Mouse (Mus musculus): ENCODE measurements around the gene Enpp7.

Enpp7 gene

DNA sequence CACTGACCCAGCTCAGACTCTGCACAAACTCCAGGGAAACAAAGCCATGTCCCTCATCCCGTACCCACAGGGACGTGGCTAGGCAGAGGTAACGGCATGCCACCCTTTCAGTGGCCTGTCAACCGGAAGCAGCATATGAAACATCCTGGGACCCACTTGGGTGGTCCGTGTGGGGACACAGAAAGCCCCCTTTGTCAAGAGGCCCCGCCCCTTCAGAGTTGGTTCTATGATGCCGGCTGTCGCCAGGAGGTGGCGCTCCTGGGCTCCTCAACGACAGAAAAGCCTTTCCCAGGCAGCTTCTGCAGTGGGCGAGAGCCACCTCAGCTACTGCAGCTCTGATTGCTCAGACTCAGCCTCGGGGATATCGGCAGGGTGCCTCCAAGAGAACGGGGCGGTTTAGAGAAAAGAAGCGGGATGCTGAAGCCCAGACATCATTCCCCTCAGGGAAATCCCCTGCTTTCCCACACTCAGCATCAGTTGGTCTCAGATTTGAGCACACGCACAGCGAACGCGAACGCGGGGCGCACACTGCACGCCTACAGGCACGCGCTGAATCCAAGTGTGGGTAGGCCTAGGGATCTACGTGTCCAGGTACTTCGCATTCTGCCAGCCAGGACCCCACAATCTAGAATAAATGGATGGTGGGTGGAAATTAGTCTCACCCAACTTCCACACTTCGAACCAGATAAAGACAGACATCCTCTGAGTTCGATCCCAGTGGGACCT, 10.7 kb downstream of the Enpp7 start:
- DNase-seq: peak; percentile 86

DNA sequence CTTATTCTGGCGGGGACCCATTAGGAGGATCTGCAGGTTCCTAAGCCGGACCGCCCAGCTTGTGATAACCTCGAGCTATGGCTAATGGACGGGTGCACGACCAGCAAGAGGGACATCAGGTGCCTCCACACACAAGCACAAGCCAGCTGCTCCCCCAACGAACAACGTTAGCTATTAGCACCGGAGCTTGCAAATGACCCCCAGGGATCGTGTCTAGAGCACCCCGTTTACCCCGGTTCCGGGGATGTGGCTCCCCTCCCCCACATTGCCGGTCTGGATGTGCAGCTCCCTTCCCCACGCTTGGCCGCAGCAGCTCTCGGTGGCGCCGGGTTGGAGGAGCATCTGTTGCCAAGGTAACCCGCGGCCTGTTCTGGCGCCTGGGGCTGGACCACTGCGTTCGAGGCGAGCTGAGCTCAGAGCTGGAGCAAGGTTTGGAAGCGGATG, 11.4 kb downstream of the Enpp7 start:
- DNase-seq: no peak

DNA sequence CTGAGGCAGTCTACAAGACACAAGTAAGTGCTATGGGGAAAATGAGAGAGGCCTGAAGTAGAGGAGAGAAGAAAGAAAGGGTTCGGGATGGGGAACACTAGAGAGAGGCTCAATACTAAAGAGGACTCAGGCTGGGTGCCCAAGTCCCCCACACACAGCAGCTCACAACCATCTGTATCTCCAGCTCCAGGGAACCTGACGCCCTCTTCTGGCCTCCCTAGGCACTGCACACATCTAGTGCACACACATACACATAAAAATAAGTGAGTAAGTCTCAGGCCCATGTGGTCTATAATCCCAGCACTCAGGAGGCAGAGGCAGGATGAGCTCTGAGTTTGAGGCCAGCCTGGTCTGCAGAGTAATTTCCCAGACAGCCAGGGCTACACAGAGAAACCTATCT, 12.9 kb downstream of the Enpp7 start:
- no peak for DNase-seq

DNA sequence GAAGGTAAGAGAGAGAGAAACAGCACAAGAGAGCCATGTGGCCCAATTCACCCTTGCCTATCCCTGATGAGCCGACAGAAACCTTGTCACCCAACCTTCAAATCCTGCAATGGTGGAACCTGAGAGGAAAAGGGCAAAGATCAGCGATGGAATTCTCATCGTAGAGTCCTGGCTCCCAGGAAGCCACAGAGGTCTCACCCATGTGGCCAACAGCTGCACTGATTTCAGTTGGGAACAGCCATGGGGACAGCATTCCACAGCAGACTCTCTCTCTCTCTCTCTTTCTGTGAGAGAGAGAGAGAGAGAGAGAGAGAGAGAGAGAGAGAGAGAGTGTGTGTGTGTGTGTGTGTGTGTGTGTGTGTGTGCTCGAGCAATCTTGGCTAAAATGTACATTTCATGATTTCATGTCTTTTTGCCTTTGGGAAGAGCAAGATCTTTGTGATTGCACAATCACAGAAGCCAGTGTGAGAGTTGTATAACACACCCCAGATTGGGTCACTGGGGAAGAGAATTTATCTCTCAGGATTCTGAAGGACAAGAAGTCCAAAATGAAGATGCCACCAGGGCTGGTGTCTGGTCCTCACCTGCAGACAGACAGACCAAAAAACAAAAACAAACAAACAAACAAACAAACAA, 13.6 kb downstream of the Enpp7 start:
- no peak for DNase-seq

DNA sequence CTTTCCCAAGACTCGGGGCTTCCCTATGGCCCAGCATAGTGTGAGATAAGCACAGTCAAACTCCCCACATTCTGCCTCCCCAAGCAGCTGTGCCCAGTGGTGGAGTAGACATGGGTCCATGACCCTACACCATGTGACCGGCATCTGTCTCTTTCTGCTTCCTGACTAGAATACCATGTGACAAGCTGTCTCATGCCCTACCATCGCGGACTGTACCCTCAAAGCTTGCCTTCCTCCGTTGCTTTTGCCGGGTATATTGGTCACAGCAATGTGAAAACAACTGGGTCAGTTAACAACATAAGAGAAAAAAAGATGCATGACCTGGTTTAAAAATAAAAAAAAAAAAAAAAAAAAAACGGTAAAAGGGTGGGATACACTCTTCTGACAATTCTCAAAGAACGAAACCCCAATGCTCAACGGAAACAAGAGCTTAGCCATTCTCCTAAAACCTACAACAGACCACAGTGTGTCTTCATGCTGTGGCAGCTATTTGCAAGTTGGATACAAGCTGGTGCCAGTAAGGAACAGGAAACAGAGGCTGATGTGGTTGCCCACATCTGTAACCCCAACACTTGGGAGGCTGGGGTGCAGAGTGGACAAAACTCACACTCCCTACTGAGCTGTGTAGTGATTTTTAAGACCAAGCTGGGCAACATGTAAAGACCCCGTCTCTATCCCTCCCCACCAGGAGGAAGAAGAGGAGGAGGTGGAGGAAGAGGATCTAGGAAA, 17.7 kb downstream of the Enpp7 start:
- DNase-seq: no peak

DNA sequence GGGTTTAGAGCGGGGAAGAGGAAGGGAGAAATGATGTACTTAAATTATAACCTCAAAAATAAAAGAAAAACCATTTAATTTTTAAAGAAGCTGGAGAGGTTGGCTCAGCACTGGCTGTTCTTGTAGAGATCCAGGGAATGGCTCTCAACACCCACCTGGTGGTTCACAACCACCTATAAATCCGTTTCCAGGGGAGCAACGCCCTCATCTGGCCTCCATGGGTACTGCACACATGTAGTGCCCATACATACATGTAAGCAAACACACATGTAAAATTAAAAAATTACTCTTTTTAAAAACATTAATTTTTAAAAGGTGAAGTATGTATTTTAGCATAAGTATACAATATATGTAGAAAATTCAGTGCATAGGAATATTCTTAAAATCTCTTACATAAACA, 18.5 kb downstream of the Enpp7 start:
- no peak for DNase-seq

DNA sequence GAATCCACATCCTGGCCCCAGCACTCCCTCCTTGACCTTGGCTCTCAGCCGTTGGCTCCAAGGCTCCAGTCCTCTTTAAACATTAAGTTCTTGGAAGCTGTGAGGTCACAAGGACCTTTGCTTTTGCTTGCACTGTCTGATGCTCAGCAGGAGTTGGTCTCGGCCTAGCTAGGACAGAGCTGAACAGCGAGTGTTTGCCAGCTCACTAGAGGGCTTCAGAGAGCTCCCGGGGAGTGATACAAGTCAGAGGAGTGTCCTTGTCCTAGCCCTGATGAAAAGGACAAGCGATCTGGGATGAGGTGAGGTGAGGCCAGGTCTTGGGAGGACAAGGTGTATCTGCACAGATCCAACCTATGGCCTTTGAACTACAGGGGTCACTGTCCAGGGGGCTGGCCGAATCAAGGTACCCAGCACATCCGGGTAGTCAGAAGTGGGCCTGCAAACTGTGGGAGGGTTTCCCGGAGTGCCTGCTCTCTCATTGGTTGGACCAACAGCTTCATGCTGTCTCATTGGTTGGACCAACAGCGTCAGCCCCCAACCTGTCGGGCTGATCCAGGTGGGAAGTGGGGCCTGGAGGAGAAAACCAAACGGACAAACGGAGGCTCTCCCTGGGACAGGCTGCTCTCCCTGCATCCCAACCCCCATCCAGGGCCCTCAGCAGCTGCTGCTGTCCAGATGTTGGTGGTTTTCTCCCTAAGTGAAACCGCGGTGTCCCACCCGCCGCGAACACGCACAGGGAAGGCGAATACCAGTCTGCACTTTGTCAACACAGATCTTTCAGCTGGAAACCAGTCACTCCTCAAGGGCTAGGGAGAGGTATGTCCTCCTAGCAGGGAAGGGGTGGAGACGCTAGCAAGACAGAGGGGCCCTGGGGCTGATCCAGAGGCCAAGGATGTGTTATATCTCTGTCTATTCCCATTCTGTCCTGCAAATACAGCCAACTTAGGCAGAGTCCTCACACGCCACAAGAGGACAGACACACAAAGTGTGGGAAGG, 19.8 kb downstream of the Enpp7 start:
- DNase-seq: peak; percentile 52

DNA sequence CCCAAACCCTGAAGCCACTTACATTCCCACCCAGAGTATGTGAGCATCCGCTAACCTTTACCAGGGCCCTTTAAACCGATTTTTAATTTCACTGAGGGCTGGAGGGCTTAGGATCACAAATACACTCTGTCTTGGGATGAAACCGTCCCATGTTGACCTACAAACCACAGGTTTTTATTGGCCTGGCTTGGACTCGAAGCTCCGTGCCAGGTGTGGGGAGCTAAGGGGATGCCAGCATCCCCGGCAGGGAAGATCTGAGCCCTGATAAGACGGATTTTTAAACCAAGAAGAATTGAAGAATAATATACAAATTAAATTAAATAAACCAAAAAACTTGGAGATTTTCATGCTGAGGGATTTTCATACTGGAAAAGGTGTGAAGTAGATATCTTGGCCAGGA, 26.5 kb downstream of the Enpp7 start:
- DNase-seq: no peak

DNA sequence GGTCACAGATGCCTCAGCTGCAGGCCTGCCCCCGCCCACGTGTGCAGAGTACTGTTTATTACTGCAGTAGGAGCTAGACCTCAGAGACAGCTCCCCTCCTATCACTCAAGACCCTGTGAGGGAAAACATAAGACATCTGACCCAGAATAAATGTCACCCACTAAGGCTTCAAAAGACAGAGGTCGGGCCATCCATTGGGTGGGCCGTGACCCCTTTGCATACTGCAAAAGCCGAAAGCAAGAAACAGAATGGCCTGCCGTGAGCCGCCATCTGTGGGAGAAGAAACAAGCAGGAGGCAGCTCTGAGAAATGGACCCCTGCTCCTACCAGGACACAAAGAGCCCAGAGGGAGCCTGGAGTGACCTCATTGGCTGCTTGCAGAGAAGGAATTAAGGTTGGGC, 29.5 kb downstream of the Enpp7 start:
- no peak for DNase-seq

DNA sequence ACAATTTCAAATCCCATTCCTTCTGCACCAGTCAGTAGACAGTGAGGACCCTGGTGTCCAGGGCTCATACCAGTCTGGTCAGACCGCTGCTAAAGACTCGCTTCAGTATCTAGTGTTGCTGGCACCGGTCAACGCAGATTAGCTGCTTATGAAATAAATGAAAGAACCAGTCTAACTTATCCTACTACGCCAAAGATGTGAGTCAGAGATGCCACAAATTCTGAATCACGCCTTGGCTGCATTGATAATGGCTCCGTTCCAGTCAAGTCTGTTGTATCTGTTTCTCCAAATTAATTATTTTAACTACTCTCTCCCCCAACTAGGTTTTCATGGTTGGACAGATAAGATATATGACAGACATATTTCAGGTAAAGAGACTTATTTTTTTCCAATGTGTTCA, 33.2 kb downstream of the Enpp7 start:
- DNase-seq: no peak

DNA sequence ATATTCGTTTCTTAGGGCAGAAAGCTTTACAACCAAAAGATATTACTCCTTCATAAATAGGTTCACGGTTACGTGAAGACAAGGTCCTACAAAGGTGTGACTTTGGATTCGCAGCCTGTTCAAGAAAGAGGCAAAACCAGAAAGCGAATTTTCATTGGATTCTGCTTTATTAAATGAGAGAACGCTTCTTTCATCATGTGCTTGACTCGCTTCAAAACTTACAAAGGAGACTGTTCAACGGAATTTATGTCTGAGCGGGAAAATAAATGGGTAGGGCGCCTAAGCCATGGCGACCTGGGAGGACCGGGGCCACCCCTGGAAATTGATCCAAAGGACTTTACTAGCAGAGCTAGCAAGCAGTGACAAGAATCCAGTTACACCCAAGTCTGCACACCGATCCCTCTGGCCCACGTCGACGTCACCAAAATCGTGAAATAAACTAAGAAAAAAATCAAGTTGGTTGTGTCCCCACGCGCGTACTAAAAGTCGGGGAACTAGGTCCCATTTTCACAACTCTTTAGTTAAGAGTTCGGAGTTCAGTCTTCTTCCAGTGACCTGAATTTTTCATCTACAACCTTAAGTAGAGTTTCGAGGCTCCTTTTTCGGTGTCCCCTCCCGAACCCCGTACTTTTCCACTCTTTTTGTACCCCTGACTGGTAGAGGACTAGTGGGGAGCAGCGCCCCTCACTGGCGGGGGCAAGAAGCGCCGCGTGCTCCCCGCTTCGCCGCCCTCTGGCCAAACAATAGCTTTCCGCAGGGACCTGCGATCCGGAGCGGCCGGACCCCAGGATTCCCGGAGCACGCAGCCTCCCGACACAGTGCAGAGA, 34.3 kb downstream of the Enpp7 start:
- no peak for DNase-seq

DNA sequence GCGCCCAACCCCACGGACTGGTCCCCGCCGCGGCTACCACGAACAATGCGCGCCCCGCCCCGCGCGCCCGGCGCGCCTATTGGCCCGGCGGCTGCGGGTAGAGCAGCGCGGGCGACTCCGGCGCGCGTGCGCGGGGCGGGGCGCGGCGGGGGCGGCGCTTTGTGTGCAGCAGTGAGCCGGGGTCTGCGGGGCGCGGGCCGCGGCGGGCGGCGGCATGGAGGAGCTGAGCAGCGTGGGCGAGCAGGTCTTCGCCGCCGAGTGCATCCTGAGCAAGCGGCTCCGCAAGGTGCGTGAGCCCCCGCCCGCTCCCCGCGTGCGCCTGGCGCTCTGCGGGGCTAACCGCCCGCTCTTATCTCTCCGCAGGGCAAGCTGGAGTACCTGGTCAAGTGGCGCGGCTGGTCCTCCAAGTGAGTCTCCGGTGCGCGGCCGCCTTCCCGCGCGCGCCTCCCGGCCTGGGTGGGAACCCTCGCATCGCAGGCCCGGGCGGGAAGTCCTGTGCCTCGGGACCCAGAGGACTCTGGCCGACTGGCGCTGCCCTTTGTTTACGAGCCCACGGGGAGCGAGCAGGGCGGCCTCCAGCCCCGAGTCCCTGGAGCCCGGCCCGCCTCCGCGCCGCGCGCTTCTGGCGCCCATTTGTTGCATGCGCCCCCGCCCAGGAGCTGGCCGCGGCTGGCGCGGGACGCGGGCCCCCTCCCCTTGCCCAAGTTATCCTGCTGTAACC, 35.1 kb downstream of the Enpp7 start, which contains the start of gene Cbx2:
Gene Cbx2, plus strand, starts transcription at position 68 of the 721 bp plus-strand sequence.
- DNase-seq: peak; percentile 92

DNA sequence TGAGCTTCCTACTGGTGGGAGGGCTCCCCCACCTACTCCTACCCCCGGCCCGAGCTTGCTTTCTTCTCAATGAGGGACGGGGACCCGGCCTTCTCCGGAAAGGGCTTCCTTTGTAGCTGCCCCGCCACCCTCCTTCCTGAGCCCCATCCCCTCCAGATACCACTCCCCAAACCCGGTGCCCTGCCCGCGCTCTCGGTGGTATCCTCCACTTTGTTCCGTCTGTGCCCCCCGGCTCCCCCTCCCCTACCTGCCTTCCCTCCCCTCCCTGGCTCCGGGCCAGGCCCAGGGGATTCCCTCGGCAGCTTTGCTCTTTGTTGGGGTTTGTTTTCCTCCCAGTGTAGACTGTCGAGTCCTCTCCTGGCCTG, 35.6 kb downstream of the Enpp7 start:
- peak; percentile 62 for DNase-seq

DNA sequence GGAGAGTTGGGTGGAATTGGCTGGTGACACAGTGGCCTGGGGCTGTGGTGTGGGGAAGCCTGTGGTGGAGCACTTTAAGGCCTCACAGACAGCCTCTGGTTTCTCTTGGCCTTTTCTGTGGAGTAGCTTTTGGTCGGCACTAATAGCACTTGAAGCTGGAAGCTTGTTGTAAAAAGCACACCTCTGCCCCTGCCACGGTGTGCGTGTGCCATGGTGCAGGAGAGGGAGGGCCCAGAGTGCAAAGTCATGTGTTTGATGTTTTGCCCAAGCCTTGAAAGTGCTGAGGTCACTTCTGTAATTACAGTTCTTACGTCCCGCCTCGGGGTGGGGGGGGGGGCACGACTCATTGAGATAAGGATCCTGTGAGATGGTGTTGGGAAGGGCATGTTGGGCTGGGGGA, 36.3 kb downstream of the Enpp7 start:
- no peak for DNase-seq

DNA sequence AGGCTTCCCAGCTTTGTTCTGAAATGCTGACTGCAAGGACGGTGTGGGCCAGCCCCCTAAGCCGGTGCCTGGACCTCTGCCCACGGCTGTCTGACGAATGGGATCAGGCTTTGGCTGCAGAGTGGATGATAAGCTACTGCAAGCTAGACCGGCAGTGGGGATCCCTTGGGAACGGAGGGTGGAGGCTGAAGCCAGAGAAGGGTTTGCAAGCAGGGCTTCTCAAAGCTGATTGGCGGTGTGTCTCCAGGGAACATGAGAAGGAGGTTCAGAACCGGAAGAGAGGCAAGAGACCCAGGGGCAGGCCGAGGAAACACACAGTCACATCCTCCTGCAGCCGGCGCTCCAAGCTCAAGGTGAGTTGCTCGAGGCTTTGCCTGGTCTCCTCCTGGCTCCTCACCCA, 38.2 kb downstream of the Enpp7 start:
- DNase-seq: no peak

DNA sequence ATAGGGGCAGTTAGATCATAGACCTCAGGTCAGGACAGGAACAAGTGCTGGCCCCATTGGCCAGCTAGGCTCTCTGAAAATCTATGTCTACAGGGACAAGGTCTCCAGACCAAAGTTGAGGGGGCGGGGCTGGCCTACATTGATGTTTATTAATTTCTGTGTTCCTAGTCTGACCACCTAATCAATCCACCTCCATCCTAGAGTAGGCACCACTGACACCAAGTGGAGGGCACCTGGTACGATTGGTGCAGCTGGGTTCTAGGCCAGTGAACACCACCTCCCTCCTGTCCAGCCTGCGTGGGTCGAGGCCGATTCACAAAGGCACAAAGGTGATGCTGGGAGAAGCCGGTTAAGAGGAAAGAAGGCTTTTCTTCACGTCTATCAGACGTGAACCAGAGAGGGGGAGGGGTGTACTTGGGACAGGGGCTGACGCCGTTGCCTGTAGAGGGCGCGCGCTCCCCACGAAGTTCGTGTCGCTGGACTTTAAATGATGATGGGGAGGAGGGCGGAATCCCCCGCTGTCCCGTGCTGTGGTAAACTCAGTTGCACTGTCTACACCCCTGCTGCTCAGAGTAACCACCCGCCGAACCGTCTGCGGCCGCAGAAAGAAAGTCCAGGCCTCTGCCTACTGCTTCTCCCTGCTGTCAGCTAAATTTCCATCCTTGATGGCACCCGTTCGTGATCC, 46.0 kb downstream of the Enpp7 start:
- peak; percentile 87 for DNase-seq

DNA sequence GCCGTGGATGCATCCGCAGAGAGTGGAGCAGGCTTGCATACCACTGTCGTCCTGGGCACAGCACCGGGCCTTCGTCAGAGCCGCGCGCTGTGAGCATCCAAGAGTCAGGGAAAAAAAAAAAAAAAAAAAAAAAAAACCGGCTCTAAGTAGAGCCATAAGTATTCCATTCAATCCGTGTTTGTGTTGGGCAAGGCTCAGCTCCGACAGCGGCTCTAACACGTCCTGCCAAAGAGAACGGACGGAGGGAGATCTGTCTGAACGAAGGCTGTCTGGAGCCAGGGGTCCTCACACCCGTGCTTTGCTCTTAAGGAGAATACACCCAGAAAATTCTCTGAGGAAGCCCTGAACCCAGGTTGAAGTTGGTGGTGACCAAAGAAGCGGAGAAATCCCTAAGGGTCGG, 46.6 kb downstream of the Enpp7 start:
- DNase-seq: no peak

DNA sequence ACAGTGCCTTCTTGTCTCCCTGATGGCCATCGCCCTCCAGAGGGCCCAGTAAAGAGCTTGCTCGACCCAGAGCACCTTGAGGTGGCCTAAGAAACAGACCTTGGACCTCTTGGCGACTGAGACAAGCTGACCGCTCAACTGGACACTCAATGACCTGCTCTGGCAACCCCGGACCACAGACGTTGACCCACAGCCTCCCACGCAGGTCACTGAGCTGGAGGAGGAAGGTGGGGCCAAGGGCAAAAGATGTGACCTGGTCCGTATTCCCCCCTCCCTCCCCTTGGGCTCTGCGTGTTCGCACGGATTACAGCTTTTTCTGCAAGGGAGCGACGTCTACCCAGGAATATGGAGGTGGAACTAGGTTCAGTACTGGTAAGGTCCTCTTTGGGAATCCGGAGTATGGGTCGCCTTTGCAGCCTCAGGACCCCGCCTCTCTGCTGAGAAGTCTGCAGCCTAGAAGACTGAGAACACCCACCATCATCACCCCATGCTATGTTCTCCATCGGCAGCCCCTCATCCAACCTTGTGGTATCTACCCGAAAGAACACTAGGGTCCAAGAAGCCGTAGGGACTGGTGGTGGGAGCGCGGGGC, 47.2 kb downstream of the Enpp7 start:
- DNase-seq: no peak

DNA sequence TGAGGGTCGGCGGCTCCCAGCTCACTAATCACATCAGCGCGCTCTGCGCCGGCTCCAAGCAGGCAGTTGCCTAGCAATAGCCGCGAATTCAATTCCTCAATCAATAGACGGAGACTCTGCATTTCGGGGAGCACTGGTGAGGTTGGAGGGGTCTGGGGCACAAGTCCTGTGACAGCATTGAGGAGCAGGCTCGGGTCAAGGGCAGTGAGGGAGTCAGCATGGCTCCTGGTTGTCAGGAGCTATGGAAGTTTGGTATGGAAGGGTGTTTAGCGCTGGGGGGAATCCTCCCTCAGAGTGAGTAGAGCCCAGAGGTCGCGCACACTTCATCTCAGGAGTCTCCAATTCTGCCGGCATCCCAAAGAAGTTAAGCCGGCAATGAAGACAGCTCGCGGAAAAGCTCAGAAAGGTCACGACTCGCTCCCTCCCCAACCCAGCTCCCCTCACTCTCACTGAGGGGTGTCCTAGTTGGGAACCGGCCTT, 47.7 kb downstream of the Enpp7 start:
- DNase-seq: no peak

DNA sequence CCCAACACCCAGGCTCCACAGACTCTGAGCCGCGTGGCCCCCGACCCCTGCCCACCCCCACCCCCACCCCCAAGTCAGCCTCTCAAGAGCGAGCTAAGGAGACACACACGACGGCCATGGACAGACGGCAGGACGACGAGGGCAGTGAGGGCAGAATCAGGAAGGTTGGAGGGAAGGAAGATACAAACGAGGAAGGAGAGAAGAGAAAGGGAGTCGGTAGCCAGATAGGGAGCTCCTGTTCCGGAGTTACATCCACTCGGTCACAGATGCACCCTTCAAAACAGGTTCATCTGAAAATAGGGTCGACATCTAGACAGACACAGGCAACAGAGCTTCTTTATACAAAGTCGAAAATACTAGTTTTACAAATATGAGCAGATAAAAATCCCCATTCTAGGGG, 48.5 kb downstream of the Enpp7 start:
- DNase-seq: no peak

All from thymus, postnatal 25 days (tissue).